Mouse (Mus musculus): ENCODE data around the gene Lilr4b. TPM values are rescaled to one million over a fixed set of nuclear protein-coding genes. Genes with fewer than 3 reads are reported as not detected.
"Not testable (repeated sequence)": the region's sequence is repeated elsewhere in the genome, so short reads cannot be mapped to it uniquely, and the experiment has no call there.

The Lilr4b gene
- polyA plus RNA-seq (2012; ENCODE audit: insufficient read depth, low replicate concordance) = 12.6 and 37.6 TPM in 2 replicates

DNA sequence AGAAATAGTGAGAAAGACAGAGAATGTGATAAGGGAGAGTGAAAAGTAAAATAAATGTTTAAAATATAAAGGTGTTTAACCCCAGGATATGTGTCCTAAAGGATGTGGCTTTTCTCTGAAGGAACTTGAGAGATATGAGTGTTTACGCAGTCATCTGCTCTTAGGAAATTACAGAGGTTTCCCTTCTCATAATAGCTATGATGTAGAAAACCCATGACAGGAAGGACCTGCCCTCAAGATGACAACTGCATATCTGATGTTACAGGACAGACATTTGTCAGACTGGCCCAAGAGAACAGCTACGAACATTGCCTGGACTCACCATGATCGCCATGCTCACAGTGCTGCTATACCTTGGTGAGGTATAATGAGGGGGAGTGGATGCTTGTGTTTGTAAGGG is at the start of gene Lilr4b, which contains the start of gene Gm49339:
TSS of gene Lilr4b (plus strand) at position 236 of the 400 bp plus-strand sequence.
TSS of gene Gm49339 (plus strand) at position 216 of the 400 bp plus-strand sequence.
- Histone ChIP-seq H3K4me3 (replicated peaks) (peak within 1 kb of the TSS; percentile 83), H3K4me1 (peaks cover 42% of the 10 kb centered on the region), H3K36me3 (replicated peaks; ENCODE audit: low read length) (peaks cover 16% of the 10 kb centered on the region)
- H3K27me3 ChIP-seq (replicated peaks); H3K9me3 ChIP-seq: not testable (repeated sequence)

GRCm38 (mm10) chr10:51432940-51433339 is 47.5 kb upstream of the Lilr4b start:
- TF ChIP-seq GATA1 (IDR thresholded peaks at IDR 0.05; ENCODE audit: borderline replicate concordance, low read length) = no peak
- TF ChIP-seq FLI1 (IDR thresholded peaks at IDR 0.05; ENCODE audit: low read length) = no peak
- Histone ChIP-seq H3K36me3 (replicated peaks; ENCODE audit: low read length) (no peaks in the 10 kb centered on the region), H3K4me1 (peaks cover 31% of the 10 kb centered on the region), H3K9me3 (no peaks in the 10 kb centered on the region), H3K4me3 (replicated peaks) (peak overlapping the region; percentile 24), H3K27me3 (replicated peaks) (no peaks in the 10 kb centered on the region)

- H3K27me3 ChIP-seq (replicated peaks) = no peaks in the 10 kb centered on the region
- H3K4me3 ChIP-seq (replicated peaks) = no peak overlapping the region
- no peaks in the 10 kb centered on the region for H3K9me3 ChIP-seq
- H3K4me1 ChIP-seq = peaks cover 31% of the 10 kb centered on the region
- H3K36me3 ChIP-seq (replicated peaks; ENCODE audit: low read length) = no peaks in the 10 kb centered on the region
- TF ChIP-seq GATA1 (IDR thresholded peaks at IDR 0.05; ENCODE audit: borderline replicate concordance, low read length) (no peak), FLI1 (IDR thresholded peaks at IDR 0.05; ENCODE audit: low read length) (no peak)
These were observed 44.7 kb upstream of the Lilr4b start for GRCm38 (mm10) chr10:51435684-51436083.

DNA sequence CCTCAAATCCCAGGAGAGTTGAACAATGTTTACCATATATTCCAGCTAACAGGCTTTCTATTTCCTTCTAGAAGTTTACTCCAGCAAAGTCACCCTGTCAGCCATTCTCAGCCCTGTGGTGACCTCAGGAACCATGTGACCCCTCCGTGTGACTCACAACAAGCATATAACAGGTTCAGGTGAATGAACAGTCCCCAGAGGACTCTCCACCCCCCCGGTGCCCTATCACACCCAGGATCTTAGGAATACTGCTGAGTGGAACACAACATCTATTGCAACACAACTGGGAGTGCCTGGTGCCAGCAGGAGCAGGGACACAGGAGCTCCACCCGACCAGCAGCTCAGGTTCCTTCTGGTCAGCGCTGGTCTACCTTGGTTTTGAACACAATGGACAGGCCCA is 28.8 kb upstream of the Lilr4b start:
- H3K27me3 ChIP-seq (replicated peaks) = no peaks in the 10 kb centered on the region
- H3K4me3 ChIP-seq (replicated peaks) = no peak overlapping the region
- no peak for TF ChIP-seq GATA1 (IDR thresholded peaks at IDR 0.05; ENCODE audit: borderline replicate concordance, low read length)
- no peak for TF ChIP-seq FLI1 (IDR thresholded peaks at IDR 0.05; ENCODE audit: low read length)
- H3K36me3 ChIP-seq (replicated peaks; ENCODE audit: low read length) = no peaks in the 10 kb centered on the region
- H3K4me1 ChIP-seq = peaks cover 43% of the 10 kb centered on the region
- H3K9me3 ChIP-seq = no peaks in the 10 kb centered on the region

- no peaks in the 10 kb centered on the region for H3K9me3 ChIP-seq
- TF ChIP-seq FLI1 (IDR thresholded peaks at IDR 0.05; ENCODE audit: low read length) (no peak), GATA1 (IDR thresholded peaks at IDR 0.05; ENCODE audit: borderline replicate concordance, low read length) (no peak)
- H3K4me3 ChIP-seq (replicated peaks) = peak overlapping the region; percentile 50
- H3K4me1 ChIP-seq = peaks cover 44% of the 10 kb centered on the region
- no peaks in the 10 kb centered on the region for H3K36me3 ChIP-seq (replicated peaks; ENCODE audit: low read length)
- H3K27me3 ChIP-seq (replicated peaks) = no peaks in the 10 kb centered on the region
These were observed 26.7 kb upstream of the Lilr4b start for GRCm38 (mm10) chr10:51453616-51454298.

GRCm38 (mm10) chr10:51454365-51454764 is 26.1 kb upstream of the Lilr4b start:
- no peaks in the 10 kb centered on the region for H3K27me3 ChIP-seq (replicated peaks)
- no peaks in the 10 kb centered on the region for H3K9me3 ChIP-seq
- no peaks in the 10 kb centered on the region for H3K36me3 ChIP-seq (replicated peaks; ENCODE audit: low read length)
- no peak overlapping the region for H3K4me3 ChIP-seq (replicated peaks)
- TF ChIP-seq FLI1 (IDR thresholded peaks at IDR 0.05; ENCODE audit: low read length) = no peak
- no peak for TF ChIP-seq GATA1 (IDR thresholded peaks at IDR 0.05; ENCODE audit: borderline replicate concordance, low read length)
- H3K4me1 ChIP-seq = peaks cover 50% of the 10 kb centered on the region

- Histone ChIP-seq H3K36me3 (replicated peaks; ENCODE audit: low read length) (no peaks in the 10 kb centered on the region), H3K4me3 (replicated peaks) (no peak overlapping the region), H3K4me1 (peaks cover 64% of the 10 kb centered on the region), H3K27me3 (replicated peaks) (no peaks in the 10 kb centered on the region), H3K9me3 (no peaks in the 10 kb centered on the region)
- TF ChIP-seq GATA1 (IDR thresholded peaks at IDR 0.05; ENCODE audit: borderline replicate concordance, low read length) (no peak), FLI1 (IDR thresholded peaks at IDR 0.05; ENCODE audit: low read length) (no peak)
These were observed 24.7 kb upstream of the Lilr4b start for GRCm38 (mm10) chr10:51455762-51456161.

- H3K4me1 ChIP-seq = peaks cover 66% of the 10 kb centered on the region
- no peak overlapping the region for H3K4me3 ChIP-seq (replicated peaks)
- H3K27me3 ChIP-seq (replicated peaks) = no peaks in the 10 kb centered on the region
- H3K36me3 ChIP-seq (replicated peaks; ENCODE audit: low read length) = no peaks in the 10 kb centered on the region
- no peaks in the 10 kb centered on the region for H3K9me3 ChIP-seq
- no peak for TF ChIP-seq FLI1 (IDR thresholded peaks at IDR 0.05; ENCODE audit: low read length)
- no peak for TF ChIP-seq GATA1 (IDR thresholded peaks at IDR 0.05; ENCODE audit: borderline replicate concordance, low read length)
These were observed 24.1 kb upstream of the Lilr4b start for GRCm38 (mm10) chr10:51456369-51456768.

- H3K4me1 ChIP-seq = peaks cover 30% of the 10 kb centered on the region
- H3K36me3 ChIP-seq (replicated peaks; ENCODE audit: low read length) = not testable (repeated sequence)
These were observed 16.6 kb upstream of the Lilr4b start for GRCm38 (mm10) chr10:51463800-51464199.

DNA sequence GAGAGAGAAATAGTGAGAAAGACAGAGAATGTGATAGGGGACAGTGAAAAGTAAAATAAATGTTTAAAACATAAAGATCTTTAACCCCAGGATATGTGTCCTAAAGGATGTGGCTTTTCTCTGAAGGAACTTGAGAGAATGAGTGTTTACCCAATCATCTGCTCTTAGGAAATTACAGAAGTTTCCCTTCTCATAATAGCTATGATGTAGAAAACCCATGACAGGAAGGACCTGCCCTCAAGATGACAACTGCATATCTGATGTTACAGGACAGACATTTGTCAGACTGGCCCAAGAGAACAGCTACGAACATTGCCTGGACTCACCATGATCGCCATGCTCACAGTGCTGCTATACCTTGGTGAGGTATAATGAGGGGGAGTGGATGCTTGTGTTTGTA is 10.3 kb downstream of the Lilr4b start, which contains the start of gene Lilrb4a:
TSS of gene Lilrb4a (plus strand) at position 266 of the 400 bp plus-strand sequence.
- peak within 1 kb of the TSS; percentile 89 for H3K4me3 ChIP-seq (replicated peaks)
- H3K4me1 ChIP-seq = peaks cover 39% of the 10 kb centered on the region
- H3K27me3 ChIP-seq (replicated peaks); H3K9me3 ChIP-seq: not testable (repeated sequence)
- H3K36me3 ChIP-seq (replicated peaks; ENCODE audit: low read length) = peaks cover 14% of the 10 kb centered on the region

More at GRCm38 (mm10) chr10:51463800-51464199, 16.6 kb upstream of the Lilr4b start:
- not testable (repeated sequence) for H3K4me3 ChIP-seq (replicated peaks); H3K9me3 ChIP-seq; H3K27me3 ChIP-seq (replicated peaks)

- H3K4me3 ChIP-seq (replicated peaks) = no peak overlapping the region
- no peaks in the 10 kb centered on the region for H3K9me3 ChIP-seq
- TF ChIP-seq GATA1 (IDR thresholded peaks at IDR 0.05; ENCODE audit: borderline replicate concordance, low read length) = no peak
- no peak for TF ChIP-seq FLI1 (IDR thresholded peaks at IDR 0.05; ENCODE audit: low read length)
- H3K27me3 ChIP-seq (replicated peaks) = no peaks in the 10 kb centered on the region
- peaks cover 42% of the 10 kb centered on the region for H3K4me1 ChIP-seq
- H3K36me3 ChIP-seq (replicated peaks; ENCODE audit: low read length) = no peaks in the 10 kb centered on the region
These were observed 39.6 kb downstream of the Lilr4b start for GRCm38 (mm10) chr10:51520021-51520420.
